Mouse (Mus musculus) CD4-positive, CD25-positive, alpha-beta regulatory T cell (primary cell): ENCODE results near the gene Zim1. TPM values are rescaled to one million over a fixed set of nuclear protein-coding genes. Genes with fewer than 3 reads are reported as not detected.

Source experiments
- polyA plus RNA-seq: library from polyadenylated mRNA; unstranded; fragments of 100-300 nt; shearing (Covaris generic); gene quantifications from one replicate; pipeline ENCODE4 v1.2.1, GENCODE M21; 2017

The Zim1 gene
- not detected for polyA plus RNA-seq

DNA sequence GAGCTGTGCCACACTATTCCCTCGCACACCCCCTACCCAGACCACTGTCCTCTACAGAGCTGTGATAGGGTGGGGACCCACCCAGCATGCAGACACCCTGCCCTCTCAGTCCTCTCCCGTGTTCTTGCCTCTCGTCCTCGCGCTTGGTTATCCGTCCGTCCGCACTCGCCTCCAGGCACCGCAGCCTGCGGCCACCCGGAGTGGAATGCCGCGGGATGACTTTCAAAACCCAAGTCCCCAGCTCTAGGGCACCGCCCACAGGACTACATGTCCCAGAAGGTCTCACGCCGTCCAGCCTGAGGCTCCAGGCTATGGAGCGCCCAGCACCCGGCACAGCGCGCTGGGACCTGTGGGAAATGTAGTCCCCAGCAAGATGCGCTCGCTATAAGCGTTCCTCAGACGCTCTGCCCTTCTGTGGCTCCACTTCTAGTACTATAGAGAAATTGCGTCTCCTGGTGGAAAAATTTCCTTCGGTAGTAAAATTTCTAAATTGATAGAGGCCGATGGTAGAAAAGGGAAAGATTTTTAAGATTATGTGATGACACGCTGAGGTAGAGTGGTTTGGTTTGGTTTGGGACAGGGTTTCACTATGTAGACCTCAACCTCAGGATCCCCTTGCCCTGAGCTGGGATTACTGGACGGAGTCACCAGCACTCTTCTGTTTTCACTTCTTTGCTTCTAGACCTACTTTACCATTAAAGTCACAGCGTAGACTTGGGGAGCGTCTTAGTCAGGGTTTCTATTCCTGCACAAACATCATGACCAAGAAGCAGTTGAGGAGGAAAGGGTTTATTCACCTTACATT, at the start of gene Zim1:
Gene Zim1 (minus strand): TSS at position 210 of the 805 bp plus-strand sequence.

DNA sequence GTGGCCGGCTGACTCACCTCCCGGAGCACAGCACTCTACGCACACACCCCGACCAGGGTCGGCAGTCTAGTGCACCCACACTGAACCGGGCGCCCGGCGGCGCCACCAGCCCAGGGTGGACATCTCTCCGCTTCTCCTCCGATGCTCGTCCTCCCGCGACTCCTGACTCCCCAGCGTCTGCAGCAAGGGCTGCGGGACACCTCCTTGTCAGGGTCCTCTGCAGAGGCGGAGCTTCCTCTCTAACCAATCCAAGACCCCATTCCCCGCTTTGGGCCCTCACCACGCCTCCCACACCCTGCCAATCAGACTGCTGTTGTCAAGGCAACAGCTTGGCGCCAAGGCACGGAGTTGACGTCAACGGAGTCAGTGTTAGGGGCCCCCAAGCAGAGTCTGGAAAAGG, 34.0 kb upstream of the Zim1 start, which contains the start of the genes Peg3 and Usp29:
Gene Peg3 (minus strand): TSS at position 191 of the 400 bp plus-strand sequence.
Gene Usp29 (plus strand): TSS at position 338 of the 400 bp plus-strand sequence.

Other genes with a start within 250 kb of the Zim1 start
- gene Olfr1336, start 240.3 kb downstream of the Zim1 start, polyA plus RNA-seq: not detected
- not detected for gene Olfr1346, start 229.3 kb downstream of the Zim1 start, polyA plus RNA-seq
- gene Olfr5, start 209.5 kb downstream of the Zim1 start, polyA plus RNA-seq: not detected
- gene Olfr1347, start 196.7 kb downstream of the Zim1 start, polyA plus RNA-seq: not detected
- not detected for gene Olfr1348, start 187.7 kb downstream of the Zim1 start, polyA plus RNA-seq
- gene Olfr1349, start 173.5 kb downstream of the Zim1 start, polyA plus RNA-seq: 0.05 TPM
- not detected for gene Olfr1350, start 131.6 kb downstream of the Zim1 start, polyA plus RNA-seq
- gene Peg3, start 34.0 kb upstream of the Zim1 start, polyA plus RNA-seq: not detected
- 0.11 TPM for gene Usp29, start 34.1 kb upstream of the Zim1 start, polyA plus RNA-seq